Mouse (Mus musculus): ENCODE measurements around the gene Vill.

Gene Vill

GRCm38 (mm10) chr9:119109685-119110353 lies 57.2 kb downstream of the Vill start:
- DNase-seq (ENCODE audit: low spot score in 2 of 2): no peak

- DNase-seq (ENCODE audit: low spot score in 2 of 2): no peak
Measured at GRCm38 (mm10) chr9:119110640-119111039, 58.1 kb downstream of the Vill start.

- no peak for DNase-seq (ENCODE audit: low spot score in 2 of 2)
Measured at GRCm38 (mm10) chr9:119114911-119115310, 62.3 kb downstream of the Vill start.

DNA sequence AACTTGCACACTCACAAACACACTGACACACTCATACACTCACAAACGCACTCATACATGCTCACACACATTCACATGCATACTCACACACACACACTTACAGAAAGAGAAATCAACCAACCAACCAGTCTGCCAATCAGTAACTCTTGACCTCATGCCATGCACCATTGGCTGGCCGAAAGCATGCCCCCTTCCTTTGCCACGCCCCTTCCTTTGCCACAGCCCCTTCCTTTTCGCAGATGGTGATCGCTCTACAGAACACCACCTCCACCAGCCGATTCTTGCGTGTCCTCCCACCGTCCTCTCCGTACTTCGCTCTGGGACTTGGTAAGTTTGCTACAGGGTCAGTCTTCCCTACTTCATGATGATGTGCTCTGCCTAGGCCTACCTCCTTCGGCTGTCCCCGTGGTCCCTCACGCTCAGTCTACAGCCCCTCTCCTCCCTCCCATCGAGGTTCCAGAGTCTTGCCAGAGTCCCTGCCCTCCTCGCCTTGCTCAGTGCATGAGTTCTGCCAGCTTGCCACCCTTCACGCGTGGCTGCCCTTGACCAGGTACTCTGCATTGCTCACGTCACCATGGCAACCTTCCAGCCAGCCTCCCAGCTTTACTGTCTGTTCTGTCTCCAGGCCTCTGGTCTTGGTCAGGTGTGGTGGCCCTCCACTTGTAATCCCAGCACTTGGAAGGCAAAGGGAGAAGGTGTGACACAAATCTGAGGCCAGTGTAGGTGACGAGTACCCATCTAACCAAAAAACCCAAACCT lies 67.0 kb downstream of the Vill start:
- no peak for DNase-seq (ENCODE audit: low spot score in 2 of 2)

DNA sequence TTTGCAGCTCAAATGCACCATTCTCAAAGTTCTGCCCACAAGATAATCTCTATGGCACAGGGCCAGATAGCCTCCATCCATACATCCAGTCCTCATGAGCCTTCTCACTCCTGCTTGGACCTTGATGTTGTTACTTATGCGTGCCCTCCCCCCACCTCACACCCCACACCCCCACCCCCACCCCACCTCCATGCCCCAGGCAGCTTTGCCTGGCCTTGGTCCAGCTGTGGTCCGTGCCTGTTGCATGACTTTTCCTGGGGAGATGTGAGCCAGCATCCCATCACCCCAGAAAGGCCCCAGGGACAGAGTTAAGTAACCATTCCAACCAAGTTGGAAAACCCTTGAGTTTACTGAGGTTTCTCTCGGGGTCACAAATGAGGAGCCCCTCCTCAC lies 67.6 kb downstream of the Vill start:
- no peak for DNase-seq (ENCODE audit: low spot score in 2 of 2)

All from right cerebral cortex, adult 2 months (tissue).